Mouse (Mus musculus) neural tube, embryonic 12.5 days (tissue): ENCODE results near the gene Kcnip3. TPM values are rescaled to one million over a fixed set of nuclear protein-coding genes. Genes with fewer than 3 reads are reported as not detected.

Source experiments
- ATAC-seq: fragments of 200-750 bp; cut with Nextera tagmentation; 2 replicates; pipeline ENCODE4 v1.8.0; 2017; ENCODE audit warnings: low read depth, mild to moderate bottlenecking, moderate TSS enrichment, moderate library complexity; ENCODE audit not compliant: low FRiP score
- H3K27ac ChIP-seq: fragments of 300-500 bp; sonication (generic); 2 replicates; pipeline ENCODE4 v1.5.1; 2016
- H3K27me3 ChIP-seq: fragments of 300-500 bp; sonication (generic); replicated peaks from 2 replicates; pipeline ENCODE4 v1.6.1; 2016; ENCODE audit warnings: mild to moderate bottlenecking
- H3K36me3 ChIP-seq: fragments of 300-500 bp; sonication (generic); 2 replicates; pipeline ENCODE4 v1.6.1; 2016; ENCODE audit warnings: mild to moderate bottlenecking
- H3K4me1 ChIP-seq: fragments of 300-500 bp; sonication (generic); 2 replicates; pipeline ENCODE4 v1.6.1; 2016
- H3K4me2 ChIP-seq: fragments of 300-500 bp; sonication (generic); replicated peaks from 2 replicates; pipeline ENCODE4 v1.6.1; 2016; ENCODE audit warnings: mild to moderate bottlenecking
- H3K4me3 ChIP-seq: fragments of 300-500 bp; sonication (generic); 2 replicates; pipeline ENCODE4 v1.5.1; 2016
- H3K9ac ChIP-seq: fragments of 300-500 bp; sonication (generic); 2 replicates; pipeline ENCODE4 v1.6.1; 2016; ENCODE audit warnings: mild to moderate bottlenecking
- H3K9me3 ChIP-seq: fragments of 300-500 bp; sonication (generic); 2 replicates; pipeline ENCODE4 v1.6.1; 2016; ENCODE audit warnings: mild to moderate bottlenecking
- WGBS: fragments of 180-500 bp; shearing (Covaris S2); methylation state at CpG from one replicate; pipeline ENCODE4 v1.1.7; 2016; 5-methylcytosine and 5-hydroxymethylcytosine counted together
- polyA plus RNA-seq: library from polyadenylated mRNA; unstranded; fragments of >200 nt; fragmentation: Nextera tagmentation; extraction: Ambion mirVana; gene quantifications from 2 replicates; pipeline ENCODE4 v1.2.1, GENCODE M21; 2016

Gene Kcnip3
- polyA plus RNA-seq, 1 experiment from 2014 or later: 1.6 TPM

DNA sequence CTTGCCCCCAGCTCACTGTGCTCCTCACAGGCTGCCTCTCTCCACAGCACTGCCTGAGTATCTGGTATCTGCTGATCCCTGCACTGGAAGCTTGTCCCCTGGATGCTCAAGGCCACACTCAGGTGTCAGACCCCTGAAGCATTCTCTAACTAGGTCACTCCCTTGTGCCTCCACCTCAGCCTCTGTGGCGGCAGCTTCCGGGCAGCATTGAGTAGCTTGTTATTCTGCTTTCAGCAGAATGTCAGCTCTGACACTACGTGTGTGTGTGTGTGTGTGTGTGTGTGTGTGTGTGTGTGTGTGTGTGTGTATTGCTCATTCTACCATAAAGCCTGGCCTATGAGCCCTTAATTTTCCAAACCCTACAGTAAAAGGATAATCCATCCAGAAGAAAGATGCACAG lies 8.7 kb downstream of the Kcnip3 start:
- H3K4me1 ChIP-seq: peaks cover 4% of the 10 kb centered on the region
- WGBS: 64% methylated on average over 3 of the region's 3 CpGs
- no peak overlapping the region for H3K4me2 ChIP-seq
- H3K9ac ChIP-seq: no peak overlapping the region
- H3K9me3 ChIP-seq: no peaks in the 10 kb centered on the region
- no peaks in the 10 kb centered on the region for H3K36me3 ChIP-seq
- H3K27ac ChIP-seq: no peak overlapping the region
- no peak for ATAC-seq
- H3K27me3 ChIP-seq: no peaks in the 10 kb centered on the region
- H3K4me3 ChIP-seq: no peak overlapping the region

DNA sequence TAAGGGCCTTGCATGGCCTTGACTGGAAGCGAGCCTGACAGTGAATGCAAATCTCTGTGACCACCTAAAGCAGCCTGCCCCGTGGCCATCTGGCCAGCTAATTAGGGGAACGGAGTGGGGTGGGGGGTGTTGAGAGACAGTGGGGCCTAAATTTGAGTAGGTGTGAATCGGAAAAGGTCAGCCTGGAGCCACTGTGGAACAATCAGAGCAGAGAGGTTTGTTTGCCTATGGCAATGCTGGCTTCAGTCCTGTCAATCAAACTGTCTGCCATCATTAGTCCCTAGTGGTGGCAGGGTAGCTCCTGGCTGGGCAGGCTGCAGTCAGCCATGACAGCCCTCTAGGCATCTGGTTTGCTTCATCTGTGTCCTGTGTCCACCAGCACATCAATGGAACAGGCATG lies 10.5 kb downstream of the Kcnip3 start:
- H3K27me3 ChIP-seq: no peaks in the 10 kb centered on the region
- WGBS: 43% methylated on average over 4 of the region's 4 CpGs
- H3K9ac ChIP-seq: no peak overlapping the region
- no peaks in the 10 kb centered on the region for H3K36me3 ChIP-seq
- H3K9me3 ChIP-seq: no peaks in the 10 kb centered on the region
- H3K27ac ChIP-seq: no peak overlapping the region
- H3K4me3 ChIP-seq: no peak overlapping the region
- H3K4me1 ChIP-seq: peaks cover 4% of the 10 kb centered on the region
- no peak for ATAC-seq
- no peak overlapping the region for H3K4me2 ChIP-seq

DNA sequence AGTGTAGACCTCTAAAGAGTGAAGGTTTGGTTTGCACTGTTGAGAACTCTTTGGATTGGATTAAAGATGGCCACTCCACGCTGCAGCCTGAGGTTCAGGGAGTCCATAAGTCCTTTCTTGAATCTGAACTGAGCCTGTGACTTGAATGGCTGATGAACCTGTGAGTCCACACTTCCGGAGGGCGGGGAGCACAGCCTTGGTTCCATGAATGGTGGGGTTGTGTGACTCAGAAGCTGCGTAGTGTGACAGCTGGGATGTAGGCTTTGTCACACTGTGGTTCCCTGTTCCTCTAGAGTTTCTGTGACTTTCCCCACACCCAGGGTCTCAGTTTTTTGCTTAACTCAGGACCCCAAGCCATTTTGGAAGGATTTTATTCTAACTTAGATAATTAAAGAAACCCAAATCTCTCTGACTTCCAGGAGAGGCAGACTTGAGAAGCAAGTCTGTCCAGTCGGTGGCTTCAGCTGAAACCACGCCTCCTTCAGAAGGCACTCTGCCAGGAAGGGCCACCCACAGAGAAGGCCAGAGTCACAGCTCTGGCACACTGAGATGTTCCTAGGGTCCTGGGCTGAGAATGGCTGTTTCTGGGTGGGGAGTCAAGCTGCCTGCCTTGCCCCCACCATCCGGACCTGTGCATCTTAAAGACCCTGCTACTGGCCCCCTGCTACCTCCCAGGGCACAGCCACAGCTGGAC lies 13.8 kb downstream of the Kcnip3 start:
- WGBS: 67% methylated on average over 7 of the region's 7 CpGs
- H3K36me3 ChIP-seq: no peaks in the 10 kb centered on the region

DNA sequence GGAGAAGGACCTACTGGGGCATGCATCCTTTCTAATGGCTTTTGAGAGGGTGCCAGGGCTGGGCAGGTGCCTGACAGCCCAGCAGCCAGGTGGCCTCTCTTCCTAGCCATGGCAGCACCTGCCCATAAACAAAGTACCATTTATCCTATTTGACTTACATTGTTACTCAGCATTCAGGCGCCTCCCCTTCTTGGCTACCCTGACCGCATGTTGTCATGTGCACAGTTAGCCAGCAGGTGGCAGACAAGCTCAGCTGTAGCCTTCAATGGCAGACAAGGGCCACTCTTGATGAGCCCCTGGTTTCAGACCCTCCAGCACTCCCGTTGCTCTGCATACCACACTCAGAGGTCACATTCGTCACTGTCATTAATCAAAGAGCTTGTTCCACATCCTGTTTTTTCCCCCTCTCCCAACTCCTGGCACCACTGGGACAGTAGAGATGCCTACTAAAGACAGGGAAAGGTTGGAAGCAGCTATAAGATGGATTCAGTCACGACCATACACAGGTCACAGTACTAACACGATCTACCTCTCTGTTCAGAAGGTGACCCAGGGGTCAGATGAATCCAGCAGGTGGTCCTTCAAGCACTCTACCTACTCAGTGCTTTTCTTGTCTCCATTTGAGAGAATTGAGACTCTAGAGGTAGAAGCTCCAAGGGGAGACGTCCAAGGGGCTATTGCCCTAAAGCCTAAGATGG lies 14.7 kb downstream of the Kcnip3 start:
- Histone ChIP-seq H3K9ac (no peak overlapping the region), H3K27me3 (0 out of 2 replicates have a peak, but pooled peaks cover 8% of the 10 kb centered on the region), H3K4me1 (peaks cover 9% of the 10 kb centered on the region), H3K4me2 (no peak overlapping the region), H3K27ac (no peak overlapping the region), H3K36me3 (no peaks in the 10 kb centered on the region), H3K9me3 (no peaks in the 10 kb centered on the region), H3K4me3 (no peak overlapping the region)
- ATAC-seq: peak; percentile 74
- 31% methylated on average over 7 of the region's 7 CpGs for WGBS

More for the DNA sequence above, 13.8 kb downstream of the Kcnip3 start:
- no peaks in the 10 kb centered on the region for H3K9me3 ChIP-seq
- H3K9ac ChIP-seq: no peak overlapping the region
- ATAC-seq: no peak
- H3K4me2 ChIP-seq: no peak overlapping the region
- H3K27ac ChIP-seq: no peak overlapping the region
- 0 out of 2 replicates have a peak, but pooled peaks cover 8% of the 10 kb centered on the region for H3K27me3 ChIP-seq
- H3K4me1 ChIP-seq: peaks cover 9% of the 10 kb centered on the region
- H3K4me3 ChIP-seq: no peak overlapping the region

DNA sequence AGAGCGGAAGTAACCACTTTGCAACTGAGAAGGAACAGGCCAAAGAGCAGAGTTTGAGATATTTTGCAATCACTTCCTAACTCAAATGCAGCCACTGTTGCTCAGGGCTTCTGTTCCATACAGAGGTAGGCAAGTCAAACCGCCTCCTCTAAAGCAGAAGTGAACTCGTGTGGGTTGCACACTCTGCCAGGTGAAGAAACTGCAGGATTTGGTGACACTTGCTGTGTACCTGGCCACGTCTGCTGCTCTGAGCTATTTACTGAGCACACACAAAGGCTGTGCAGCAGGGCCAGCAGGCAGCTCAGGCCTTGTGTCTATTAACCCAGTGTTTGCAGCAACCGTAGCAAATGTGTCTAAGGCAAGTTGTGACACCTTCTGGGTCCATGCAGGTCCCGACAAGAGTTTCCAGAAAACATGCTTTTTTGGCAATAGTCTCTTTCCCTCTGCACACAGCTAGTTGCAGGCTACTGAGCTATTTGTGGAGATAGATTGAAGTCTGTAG lies 15.7 kb downstream of the Kcnip3 start:
- H3K4me1 ChIP-seq: peaks cover 7% of the 10 kb centered on the region
- H3K9ac ChIP-seq: no peak overlapping the region
- no peaks in the 10 kb centered on the region for H3K36me3 ChIP-seq
- no peak for ATAC-seq
- no peak overlapping the region for H3K4me2 ChIP-seq
- no peak overlapping the region for H3K4me3 ChIP-seq
- WGBS: 84% methylated on average over 6 of the region's 6 CpGs
- H3K27ac ChIP-seq: no peak overlapping the region
- 0 out of 2 replicates have a peak, but pooled peaks cover 8% of the 10 kb centered on the region for H3K27me3 ChIP-seq
- H3K9me3 ChIP-seq: no peaks in the 10 kb centered on the region

DNA sequence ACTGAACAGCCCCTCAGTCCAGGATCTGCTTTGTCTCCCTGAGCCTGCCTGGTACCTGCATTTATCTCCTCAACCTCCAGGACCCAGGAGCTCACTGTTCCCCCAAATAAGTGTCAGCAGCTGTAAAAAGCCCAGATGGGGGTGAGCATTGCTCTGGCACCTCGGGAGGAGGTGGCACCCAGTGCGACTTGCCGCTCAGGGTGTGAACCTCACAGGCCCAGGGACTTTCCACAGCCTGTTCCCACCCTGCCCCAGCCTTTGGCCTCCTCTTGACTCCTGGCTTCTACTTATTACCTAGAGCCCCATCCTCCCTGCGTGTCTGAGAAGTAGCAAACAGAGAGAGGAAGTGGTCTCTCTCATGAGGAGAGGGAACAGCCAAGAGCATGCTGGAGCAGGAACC lies 16.7 kb downstream of the Kcnip3 start:
- Histone ChIP-seq H3K4me1 (peaks cover 4% of the 10 kb centered on the region; the same call in 1 of the 2 replicates), H3K27me3 (0 out of 2 replicates have a peak, but pooled peaks cover 8% of the 10 kb centered on the region), H3K4me3 (no peak overlapping the region), H3K9me3 (no peaks in the 10 kb centered on the region), H3K36me3 (no peaks in the 10 kb centered on the region), H3K27ac (no peak overlapping the region), H3K9ac (no peak overlapping the region), H3K4me2 (no peak overlapping the region)
- ATAC-seq: no peak
- WGBS: 76% methylated on average over 4 of the region's 4 CpGs

DNA sequence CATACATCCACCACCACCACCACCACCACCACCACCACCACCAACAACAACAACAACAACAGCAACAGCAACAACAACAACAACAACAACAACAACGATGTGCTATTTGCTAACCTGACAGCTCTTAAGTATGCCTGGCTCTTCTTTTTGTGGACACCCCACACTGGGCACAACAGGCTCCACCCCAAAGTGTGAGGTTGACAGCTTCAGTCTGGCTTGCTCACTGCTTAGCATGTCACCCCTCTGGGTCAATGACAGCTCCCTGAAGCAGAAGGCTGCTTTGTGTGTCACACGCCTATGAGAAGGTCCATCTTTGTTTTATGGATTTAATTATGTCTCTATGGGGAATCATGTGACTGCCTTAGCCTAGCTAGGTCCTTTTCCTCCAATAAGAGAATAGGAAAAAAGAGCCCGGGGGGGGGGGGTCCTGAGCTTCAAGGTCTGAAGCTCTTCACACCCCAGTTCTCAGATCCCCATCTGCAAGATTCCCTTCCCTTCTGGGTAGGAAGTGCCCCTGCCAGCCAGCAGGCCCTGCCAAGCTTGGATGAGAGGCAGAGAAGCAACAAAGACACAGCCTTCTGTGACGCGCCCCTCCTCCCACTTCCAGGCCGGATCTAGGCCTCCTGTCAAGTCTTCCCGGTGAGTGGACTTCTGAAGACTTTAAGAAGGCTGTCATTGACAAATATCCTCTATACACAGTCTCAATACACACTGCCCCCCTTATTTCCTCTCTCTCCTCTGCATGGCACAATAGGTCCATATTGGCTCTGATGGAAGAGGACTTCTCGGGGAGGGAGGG lies 17.9 kb downstream of the Kcnip3 start:
- H3K27me3 ChIP-seq: 0 out of 2 replicates have a peak, but pooled peaks cover 8% of the 10 kb centered on the region
- no peak overlapping the region for H3K27ac ChIP-seq
- H3K9me3 ChIP-seq: no peaks in the 10 kb centered on the region
- H3K9ac ChIP-seq: no peak overlapping the region
- WGBS: 45% methylated on average over 8 of the region's 8 CpGs
- 0 out of 2 replicates have a peak, but pooled peaks have one; percentile 23 for ATAC-seq
- H3K36me3 ChIP-seq: no peaks in the 10 kb centered on the region
- peaks cover 4% of the 10 kb centered on the region; the same call in 1 of the 2 replicates for H3K4me1 ChIP-seq
- no peak overlapping the region for H3K4me3 ChIP-seq
- no peak overlapping the region for H3K4me2 ChIP-seq

DNA sequence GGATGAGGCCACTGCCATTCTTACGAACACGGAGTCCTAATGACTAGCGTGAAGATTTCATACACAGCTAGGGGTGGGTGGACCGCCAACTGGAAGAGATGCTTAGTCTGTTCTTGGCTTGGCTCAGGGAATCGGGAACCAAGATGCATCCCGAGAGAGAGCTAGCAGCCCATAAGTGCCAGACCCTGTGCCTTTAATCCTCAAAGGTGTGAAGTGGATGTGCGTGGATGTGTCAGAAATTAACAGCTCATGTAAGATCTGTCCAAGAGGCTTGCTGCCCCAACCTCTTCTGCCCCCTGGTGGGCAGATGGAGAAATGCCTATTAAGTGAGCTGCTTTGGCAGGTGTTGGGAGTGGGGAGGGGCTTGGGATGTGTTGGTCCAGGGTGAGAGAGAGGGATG lies 20.8 kb downstream of the Kcnip3 start:
- Histone ChIP-seq H3K4me3 (no peak overlapping the region), H3K4me2 (no peak overlapping the region), H3K36me3 (no peaks in the 10 kb centered on the region), H3K4me1 (peaks cover 4% of the 10 kb centered on the region; the same call in 1 of the 2 replicates), H3K27me3 (0 out of 2 replicates have a peak, but pooled peaks cover 5% of the 10 kb centered on the region), H3K27ac (no peak overlapping the region), H3K9me3 (no peaks in the 10 kb centered on the region), H3K9ac (no peak overlapping the region)
- WGBS: 57% methylated on average over 7 of the region's 7 CpGs
- ATAC-seq: no peak

DNA sequence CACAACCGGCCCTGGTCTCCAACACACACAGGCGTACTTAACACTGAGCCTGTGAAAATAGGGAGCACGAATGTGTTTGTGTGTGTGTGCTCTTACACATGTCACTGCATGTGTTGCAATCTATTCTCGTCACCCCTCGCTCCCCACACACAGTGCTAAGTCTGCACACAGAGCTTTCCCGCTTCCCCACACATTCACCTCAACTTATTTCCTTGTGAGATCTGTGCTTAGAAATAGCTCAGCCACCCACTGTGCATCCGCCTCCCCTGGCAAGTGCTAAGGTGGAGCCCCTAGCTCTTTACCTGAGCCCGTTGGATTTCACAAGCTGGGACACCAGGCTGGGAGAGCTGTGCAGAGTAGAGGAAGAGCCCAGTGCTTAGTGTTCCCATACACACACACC lies 23.1 kb downstream of the Kcnip3 start:
- Histone ChIP-seq H3K36me3 (no peaks in the 10 kb centered on the region), H3K27ac (no peak overlapping the region), H3K27me3 (no peaks in the 10 kb centered on the region), H3K4me1 (no peaks in the 10 kb centered on the region), H3K9ac (no peak overlapping the region), H3K4me3 (no peak overlapping the region), H3K4me2 (no peak overlapping the region), H3K9me3 (no peaks in the 10 kb centered on the region)
- ATAC-seq: no peak
- 82% methylated on average over 8 of the region's 8 CpGs for WGBS

DNA sequence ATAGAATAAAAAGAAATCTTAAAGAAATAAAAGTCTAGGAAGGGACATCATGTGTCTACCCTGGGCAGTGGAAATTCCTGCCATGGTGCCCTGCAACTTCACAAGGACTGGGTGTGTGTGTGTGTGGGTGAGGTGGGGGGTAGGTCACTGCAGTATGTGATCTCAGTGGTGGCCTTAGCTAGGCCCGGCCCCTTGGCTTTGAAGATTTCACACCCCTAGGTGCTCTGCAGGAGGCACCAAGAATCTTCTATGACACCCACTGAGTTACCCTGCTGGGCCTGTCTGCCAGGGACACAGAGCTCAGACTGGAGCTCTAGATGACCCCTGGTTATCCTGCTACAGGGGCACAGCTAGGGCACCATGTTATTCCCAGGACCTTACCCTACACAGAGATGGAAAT lies 25.6 kb downstream of the Kcnip3 start:
- Histone ChIP-seq H3K36me3 (no peaks in the 10 kb centered on the region), H3K9me3 (no peaks in the 10 kb centered on the region), H3K9ac (no peak overlapping the region), H3K4me2 (no peak overlapping the region), H3K27ac (no peak overlapping the region), H3K4me1 (no peaks in the 10 kb centered on the region), H3K27me3 (no peaks in the 10 kb centered on the region), H3K4me3 (no peak overlapping the region)
- WGBS: 53% methylated on average over 1 of the region's 1 CpGs
- no peak for ATAC-seq

DNA sequence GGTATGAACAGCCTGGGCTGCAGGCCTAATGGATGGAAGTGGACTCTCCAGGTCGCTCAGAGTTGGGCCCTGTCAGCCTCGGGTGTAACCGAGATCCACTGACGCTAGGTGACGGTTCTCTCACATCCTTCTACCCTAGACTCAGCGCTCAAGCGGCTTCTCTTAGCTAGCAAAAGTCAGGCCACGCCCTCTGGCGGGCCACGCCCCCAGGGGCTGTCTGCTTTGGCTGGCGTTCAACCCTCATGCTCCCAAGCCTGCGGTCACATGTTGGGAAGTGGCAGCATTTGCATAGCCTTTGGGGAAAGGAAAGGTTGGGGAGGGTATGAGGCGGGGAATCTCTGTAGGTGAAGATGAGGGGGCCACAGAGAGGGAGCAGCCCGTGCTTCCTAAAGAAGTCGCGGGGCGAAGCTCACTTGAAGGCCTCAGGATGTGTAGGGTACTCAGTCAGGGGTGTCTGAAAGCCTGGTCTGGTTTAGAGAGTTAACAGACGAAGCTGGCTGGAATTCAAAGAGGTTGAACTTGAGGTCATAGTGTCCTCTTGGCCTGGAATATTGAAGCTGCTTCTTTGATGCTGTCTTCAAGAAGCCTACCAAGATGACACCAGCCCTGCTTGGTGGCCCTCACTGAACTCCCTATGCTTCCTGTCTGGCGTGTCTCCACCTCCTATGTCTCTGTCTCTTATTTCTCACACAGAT lies 37.3 kb downstream of the Kcnip3 start:
- Histone ChIP-seq H3K9ac (no peak overlapping the region), H3K27ac (no peak overlapping the region), H3K9me3 (no peaks in the 10 kb centered on the region), H3K4me1 (peaks cover 25% of the 10 kb centered on the region), H3K27me3 (peaks cover 67% of the 10 kb centered on the region), H3K36me3 (no peaks in the 10 kb centered on the region), H3K4me3 (no peak overlapping the region), H3K4me2 (peak overlapping the region; percentile 50)
- 6% methylated on average over 19 of the region's 19 CpGs for WGBS
- ATAC-seq: peak; percentile 69
